In the genomic region with DNA sequence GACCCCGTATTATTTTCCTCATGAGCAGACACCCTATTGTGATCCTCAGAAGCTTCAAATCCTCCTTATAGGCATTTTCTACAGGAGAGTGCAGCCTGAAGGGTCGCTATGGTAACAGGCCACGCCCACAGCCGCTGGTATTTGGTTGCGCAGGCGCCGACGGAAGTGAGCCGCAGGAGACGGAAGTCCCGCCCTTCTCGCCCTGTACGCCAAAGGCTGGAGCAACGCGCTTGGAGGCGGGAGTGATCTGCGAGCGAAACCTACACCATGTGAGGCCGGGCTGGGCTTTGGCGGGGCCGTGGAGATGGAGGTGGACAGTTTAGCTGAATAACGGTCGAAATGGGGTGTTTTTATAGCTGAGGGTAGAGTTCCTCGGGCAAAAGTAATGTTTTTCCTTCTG, we compare ENCODE assay signal across 8 mouse cellular contexts. TPM values are rescaled to one million over a fixed set of nuclear protein-coding genes. Genes with fewer than 3 reads are reported as not detected.
A peak's percentile ranks its signal among the peaks of the same experiment; 100 is the strongest.
DNase-seq lines count a peak whose midpoint lies in the region; ATAC-seq and TF ChIP-seq lines count a peak whose summit lies in the region.

A gene (plus strand): TSS at position 97 of the 400 bp plus-strand sequence.

- peak within 1 kb of the TSS; percentile 86 for H3K4me2 ChIP-seq in embryonic facial prominence, embryonic 14.5 days (ENCODE audit: low read depth, low read length)
- peak within 1 kb of the TSS; percentile 70 for H3K4me2 ChIP-seq in limb, embryonic 14.5 days (replicated peaks; ENCODE audit: low read depth, low read length, severe bottlenecking)
- peak within 1 kb of the TSS; percentile 67 for H3K4me2 ChIP-seq in midbrain, postnatal 0 days (ENCODE audit: low read depth, low read length, poor library complexity, severe bottlenecking)

- H3K79me2 ChIP-seq in heart, adult 2 months (replicated peaks; ENCODE audit: control insufficient read depth, insufficient read depth, low read length) = no peaks in the 10 kb centered on the region; the same call in 1 of the 2 replicates

- peak within 1 kb of the TSS; percentile 55 for H3K4me3 ChIP-seq in embryonic facial prominence, embryonic 14.5 days (ENCODE audit: low read depth, low read length)
- H3K4me3 ChIP-seq in heart, adult 2 months = peak within 1 kb of the TSS; percentile 86
- H3K4me3 ChIP-seq in limb, embryonic 14.5 days (replicated peaks; ENCODE audit: low read length) = peak within 1 kb of the TSS; percentile 64
- peak within 1 kb of the TSS; percentile 58 for H3K4me3 ChIP-seq in midbrain, postnatal 0 days (ENCODE audit: low read depth, low read length)

- peak; percentile 75 for TF ChIP-seq POLR2A in heart, adult 2 months (IDR thresholded peaks at IDR 0.05; ENCODE audit: insufficient read depth, low read depth, low read length)
- TF ChIP-seq POLR2A in limb, embryonic 14.5 days (IDR thresholded peaks at IDR 0.05; ENCODE audit: borderline replicate concordance, extremely low read depth, insufficient read depth, insufficient read length) = peak; percentile 49; the same call in 1 of the 2 replicates

- intact Hi-C loops in heart, adult 2 months (cut with DNase I) = no loop called here

- H3K27me3 ChIP-seq in embryonic facial prominence, embryonic 14.5 days (replicated peaks; ENCODE audit: control insufficient read depth, insufficient read depth, low read length) = no peaks in the 10 kb centered on the region
- no peaks in the 10 kb centered on the region for H3K27me3 ChIP-seq in heart, adult 2 months (ENCODE audit: control insufficient read depth, insufficient read depth, low read length)
- H3K27me3 ChIP-seq in limb, embryonic 14.5 days (ENCODE audit: control insufficient read depth, insufficient read depth, low read length) = no peaks in the 10 kb centered on the region
- H3K27me3 ChIP-seq in midbrain, postnatal 0 days (ENCODE audit: insufficient read depth, low read length) = no peaks in the 10 kb centered on the region

- DNase-seq in 3T3-L1 (ENCODE audit: low read depth, low spot score) = peak; percentile 94
- DNase-seq in adrenal gland, postnatal 4 days (ENCODE audit: low spot score in 2 of 2) = peak; percentile 87 to 90
- peak; percentile 98 for DNase-seq in embryonic facial prominence, embryonic 14.5 days (ENCODE audit: low spot score)
- peak; percentile 96 to 98 for DNase-seq in heart, adult 2 months
- DNase-seq in kidney, adult 9 months = peak; percentile 97
- peak; percentile 97 for DNase-seq in limb, embryonic 14.5 days (ENCODE audit: low spot score)
- peak; percentile 98 for DNase-seq in midbrain, postnatal 0 days (ENCODE audit: low spot score)
- peak; percentile 91 to 95 for DNase-seq in spleen, postnatal 14 days (ENCODE audit: low spot score in 2 of 2)

- peaks cover 32% of the 10 kb centered on the region for H3K36me3 ChIP-seq in embryonic facial prominence, embryonic 14.5 days (ENCODE audit: control insufficient read depth, insufficient read depth, low read length)
- H3K36me3 ChIP-seq in heart, adult 2 months (ENCODE audit: control insufficient read depth, insufficient read depth, low read length) = no peaks in the 10 kb centered on the region
- H3K36me3 ChIP-seq in limb, embryonic 14.5 days (ENCODE audit: control insufficient read depth, insufficient read depth, low read length) = peaks cover 37% of the 10 kb centered on the region
- peaks cover 35% of the 10 kb centered on the region for H3K36me3 ChIP-seq in midbrain, postnatal 0 days (ENCODE audit: insufficient read depth, low read length)

- WGBS in embryonic facial prominence, embryonic 14.5 days = 0% methylated on average over 24 of the region's 24 CpGs
- under 1% methylated on average over 24 of the region's 24 CpGs for WGBS in heart, adult 2 months
- under 1% methylated on average over 24 of the region's 24 CpGs for WGBS in limb, embryonic 14.5 days
- WGBS in midbrain, postnatal 0 days = under 1% methylated on average over 24 of the region's 24 CpGs

- H3K9ac ChIP-seq in embryonic facial prominence, embryonic 14.5 days (ENCODE audit: low read depth, low read length) = peak within 1 kb of the TSS; percentile 67
- H3K9ac ChIP-seq in heart, adult 2 months (ENCODE audit: low read depth, low read length) = peak within 1 kb of the TSS; percentile 87
- H3K9ac ChIP-seq in limb, embryonic 14.5 days (ENCODE audit: low read depth, low read length, severe bottlenecking) = peak within 1 kb of the TSS; percentile 62
- peak within 1 kb of the TSS; percentile 67 for H3K9ac ChIP-seq in midbrain, postnatal 0 days (replicated peaks; ENCODE audit: low read length, poor library complexity, severe bottlenecking)

- H3K27ac ChIP-seq in embryonic facial prominence, embryonic 14.5 days (replicated peaks; ENCODE audit: low read depth, low read length) = peak within 1 kb of the TSS; percentile 63
- H3K27ac ChIP-seq in heart, adult 2 months = peak within 1 kb of the TSS; percentile 86
- H3K27ac ChIP-seq in limb, embryonic 14.5 days (replicated peaks; ENCODE audit: low read depth, low read length) = peak within 1 kb of the TSS; percentile 10; the same call in 1 of the 2 replicates
- peak within 1 kb of the TSS; percentile 82 for H3K27ac ChIP-seq in midbrain, postnatal 0 days (ENCODE audit: low read depth, low read length)

- H3K9me3 ChIP-seq in embryonic facial prominence, embryonic 14.5 days (ENCODE audit: control insufficient read depth, low read length) = no peaks in the 10 kb centered on the region
- no peaks in the 10 kb centered on the region for H3K9me3 ChIP-seq in limb, embryonic 14.5 days (ENCODE audit: control insufficient read depth, low read length)
- no peaks in the 10 kb centered on the region for H3K9me3 ChIP-seq in midbrain, postnatal 0 days (ENCODE audit: low read length)

- ATAC-seq in embryonic facial prominence, embryonic 14.5 days (ENCODE audit: low read depth) = peak; percentile 93
- ATAC-seq in limb, embryonic 14.5 days (ENCODE audit: low FRiP score, low read depth) = peak; percentile 93
- peak; percentile 90 for ATAC-seq in midbrain, postnatal 0 days (ENCODE audit: low FRiP score)

- no peak for TF ChIP-seq EP300 in heart, adult 2 months (IDR thresholded peaks at IDR 0.05; ENCODE audit: insufficient read depth, low read depth, low read length)

- TF ChIP-seq CTCF in heart, adult 2 months (IDR thresholded peaks at IDR 0.05) = no peak
- TF ChIP-seq CTCF in midbrain, postnatal 0 days (IDR thresholded peaks at IDR 0.05) = no peak

- H3K4me1 ChIP-seq in embryonic facial prominence, embryonic 14.5 days (ENCODE audit: control insufficient read depth, insufficient read depth, low read length) = peaks cover 13% of the 10 kb centered on the region
- H3K4me1 ChIP-seq in heart, adult 2 months (ENCODE audit: control insufficient read depth, insufficient read depth, low read length) = no peaks in the 10 kb centered on the region; the same call in 1 of the 2 replicates
- H3K4me1 ChIP-seq in limb, embryonic 14.5 days (ENCODE audit: control insufficient read depth, insufficient read depth, low read length) = peaks cover 13% of the 10 kb centered on the region
- H3K4me1 ChIP-seq in midbrain, postnatal 0 days (ENCODE audit: insufficient read depth, low read length) = peaks cover 10% of the 10 kb centered on the region; the same call in 1 of the 2 replicates

RNA-seq across cellular contexts. Expression of the gene that starts here (rescaled TPM):
- total RNA-seq in adrenal gland, postnatal 4 days (2021) = 100 to 1,000 TPM; 111 to 116 TPM
- polyA plus RNA-seq in embryonic facial prominence, embryonic 14.5 days (2014; fragmentation: Nextera tagmentation; extraction: Ambion mirVana) = 130 and 131 TPM in 2 replicates
- total RNA-seq in heart, adult 2 months (2021) = 10 to 100 TPM; 58.7 to 68.7 TPM
- polyA plus RNA-seq in heart, adult 2 months (2012; rRNA removed) = 28.6 and 34.7 TPM in 2 replicates
- polyA plus RNA-seq in limb, embryonic 14.5 days (2012; rRNA removed) = 71.9 and 151 TPM in 2 replicates
- 130 and 143 TPM in 2 replicates for polyA plus RNA-seq in limb, embryonic 14.5 days (2014; fragmentation: Nextera tagmentation; extraction: Ambion mirVana)
- 31.4 and 36.7 TPM in 2 replicates for total RNA-seq in midbrain, postnatal 0 days (2014; rRNA removed)
- polyA plus RNA-seq in midbrain, postnatal 0 days (2015; fragmentation: Nextera tagmentation; extraction: Ambion mirVana) = 115 and 116 TPM in 2 replicates

Comparison
In these comparisons a context has a peak if more than half of its experiments do, and no peak if none do; other contexts are left out.
1. Peak in every context shown above with its lines: DNase-seq, ATAC-seq, H3K4me3 ChIP-seq and H3K27ac ChIP-seq.
2. H3K27ac ChIP-seq: peak in every context shown above with its lines; median percentile 86 in heart, adult 2 months; 82 in midbrain, postnatal 0 days; 63 in embryonic facial prominence, embryonic 14.5 days; 10 in limb, embryonic 14.5 days.